Mouse (Mus musculus): ENCODE data around the gene Ccser2.

Gene Ccser2

GRCm38 (mm10) chr14:36868769-36869362 is 99.7 kb downstream of the Ccser2 start:
- DNase-seq (ENCODE audit: low spot score), result no peak

- no peak for DNase-seq (ENCODE audit: low spot score)
Measured at GRCm38 (mm10) chr14:36866966-36867700, 101.4 kb downstream of the Ccser2 start.

GRCm38 (mm10) chr14:36863877-36864489 is 104.6 kb downstream of the Ccser2 start:
- DNase-seq (ENCODE audit: low spot score), result peak; percentile 66

- no peak for DNase-seq (ENCODE audit: low spot score)
Measured at GRCm38 (mm10) chr14:36862387-36862786, 106.2 kb downstream of the Ccser2 start.

- DNase-seq (ENCODE audit: low spot score), result no peak
Measured at GRCm38 (mm10) chr14:36858932-36859331, 109.6 kb downstream of the Ccser2 start.

- DNase-seq (ENCODE audit: low spot score), result no peak
Measured at GRCm38 (mm10) chr14:36852972-36853371, 115.6 kb downstream of the Ccser2 start.

GRCm38 (mm10) chr14:36848860-36849259 is 119.7 kb downstream of the Ccser2 start:
- DNase-seq (ENCODE audit: low spot score), result no peak

Measured in urinary bladder, postnatal 10 days (tissue).